Mouse (Mus musculus): ENCODE data around the gene Mtcl1. TPM values are rescaled to one million over a fixed set of nuclear protein-coding genes. Genes with fewer than 3 reads are reported as not detected.

The Mtcl1 gene
- polyA plus RNA-seq, 1 experiment from 2014 or later = 3.5 TPM

- DNase-seq (ENCODE audit: low spot score) = no peak
These were observed 108.8 kb downstream of the Mtcl1 start for GRCm38 (mm10) chr17:66340798-66341197.

GRCm38 (mm10) chr17:66337929-66338328, 111.6 kb downstream of the Mtcl1 start:
- DNase-seq (ENCODE audit: low spot score) (no peak), ATAC-seq (replicated peaks; ENCODE audit: low FRiP score, low read depth) (0 out of 2 replicates have a peak, but pooled peaks have one; percentile 43)
- peak; percentile 10; the same call in 1 of the 2 replicates for TF ChIP-seq CTCF (IDR thresholded peaks at IDR 0.05; ENCODE audit: low read depth)
- Histone ChIP-seq H3K4me2 (ENCODE audit: low read length) (no peak overlapping the region), H3K4me3 (replicated peaks; ENCODE audit: low read depth, low read length) (no peak overlapping the region), H3K27ac (no peak overlapping the region), H3K9me3 (replicated peaks; ENCODE audit: low read length) (no peaks in the 10 kb centered on the region), H3K4me1 (replicated peaks; ENCODE audit: insufficient read depth, low read length) (no peaks in the 10 kb centered on the region), H3K27me3 (ENCODE audit: insufficient read depth, low read length) (no peaks in the 10 kb centered on the region), H3K36me3 (ENCODE audit: insufficient read depth, low read length) (0 out of 2 replicates have a peak, but pooled peaks cover 3% of the 10 kb centered on the region), H3K9ac (ENCODE audit: low read depth, low read length) (no peak overlapping the region)
- 91% methylated on average over 13 of the region's 13 CpGs for WGBS

More at GRCm38 (mm10) chr17:66340798-66341197, 108.8 kb downstream of the Mtcl1 start:
- H3K9ac ChIP-seq (ENCODE audit: low read depth, low read length) = no peak overlapping the region
- H3K36me3 ChIP-seq (ENCODE audit: insufficient read depth, low read length) = peaks cover 13% of the 10 kb centered on the region; the same call in 1 of the 2 replicates
- no peak for ATAC-seq (replicated peaks; ENCODE audit: low FRiP score, low read depth)
- no peak for TF ChIP-seq CTCF (IDR thresholded peaks at IDR 0.05; ENCODE audit: low read depth)
- H3K4me3 ChIP-seq (replicated peaks; ENCODE audit: low read depth, low read length) = no peak overlapping the region
- no peak overlapping the region for H3K4me2 ChIP-seq (ENCODE audit: low read length)
- no peak overlapping the region for H3K27ac ChIP-seq
- no peaks in the 10 kb centered on the region for H3K4me1 ChIP-seq (replicated peaks; ENCODE audit: insufficient read depth, low read length)
- no peaks in the 10 kb centered on the region for H3K27me3 ChIP-seq (ENCODE audit: insufficient read depth, low read length)
- WGBS = 73% methylated on average over 12 of the region's 12 CpGs
- no peaks in the 10 kb centered on the region for H3K9me3 ChIP-seq (replicated peaks; ENCODE audit: low read length)

- H3K4me1 ChIP-seq (replicated peaks; ENCODE audit: insufficient read depth, low read length) = no peaks in the 10 kb centered on the region
- no peak for TF ChIP-seq CTCF (IDR thresholded peaks at IDR 0.05; ENCODE audit: low read depth)
- 90% methylated on average over 10 of the region's 10 CpGs for WGBS
- ATAC-seq (replicated peaks; ENCODE audit: low FRiP score, low read depth) (no peak), DNase-seq (ENCODE audit: low spot score) (no peak)
- no peak overlapping the region for H3K9ac ChIP-seq (ENCODE audit: low read depth, low read length)
- H3K27ac ChIP-seq = no peak overlapping the region
- no peak overlapping the region for H3K4me3 ChIP-seq (replicated peaks; ENCODE audit: low read depth, low read length)
- no peaks in the 10 kb centered on the region for H3K9me3 ChIP-seq (replicated peaks; ENCODE audit: low read length)
- H3K27me3 ChIP-seq (ENCODE audit: insufficient read depth, low read length) = no peaks in the 10 kb centered on the region
- H3K36me3 ChIP-seq (ENCODE audit: insufficient read depth, low read length) = no peaks in the 10 kb centered on the region
- no peak overlapping the region for H3K4me2 ChIP-seq (ENCODE audit: low read length)
These were observed 114.0 kb downstream of the Mtcl1 start for GRCm38 (mm10) chr17:66335568-66335967.

DNA sequence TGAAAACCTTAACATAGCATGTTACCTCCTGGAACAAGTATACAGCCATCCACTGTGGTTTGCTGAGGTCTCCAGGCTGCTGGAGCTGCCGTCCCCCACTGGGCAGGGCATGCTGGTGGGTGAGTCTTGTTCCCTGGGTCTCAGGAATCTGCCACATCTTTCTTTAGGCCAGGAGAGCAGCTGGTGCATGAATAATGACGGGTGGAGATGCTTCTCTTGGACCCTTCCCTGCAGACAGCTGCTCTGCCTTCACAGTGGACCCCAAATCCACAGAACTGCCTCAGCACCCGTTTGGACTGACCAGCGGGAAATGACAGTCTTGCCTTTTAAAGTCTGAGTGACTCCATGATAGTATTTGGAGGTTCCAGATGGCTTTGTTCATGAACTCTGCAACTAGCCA, 114.7 kb downstream of the Mtcl1 start:
- Histone ChIP-seq H3K27me3 (ENCODE audit: insufficient read depth, low read length) (no peaks in the 10 kb centered on the region), H3K9me3 (replicated peaks; ENCODE audit: low read length) (no peaks in the 10 kb centered on the region), H3K4me2 (ENCODE audit: low read length) (no peak overlapping the region), H3K36me3 (ENCODE audit: insufficient read depth, low read length) (no peaks in the 10 kb centered on the region), H3K9ac (ENCODE audit: low read depth, low read length) (no peak overlapping the region), H3K4me1 (replicated peaks; ENCODE audit: insufficient read depth, low read length) (no peaks in the 10 kb centered on the region), H3K27ac (no peak overlapping the region), H3K4me3 (replicated peaks; ENCODE audit: low read depth, low read length) (no peak overlapping the region)
- no peak for TF ChIP-seq CTCF (IDR thresholded peaks at IDR 0.05; ENCODE audit: low read depth)
- DNase-seq (ENCODE audit: low spot score) (no peak), ATAC-seq (replicated peaks; ENCODE audit: low FRiP score, low read depth) (no peak)
- WGBS = 66% methylated on average over 4 of the region's 4 CpGs

- Histone ChIP-seq H3K4me1 (replicated peaks; ENCODE audit: insufficient read depth, low read length) (no peaks in the 10 kb centered on the region), H3K4me2 (ENCODE audit: low read length) (no peak overlapping the region), H3K27ac (no peak overlapping the region), H3K36me3 (ENCODE audit: insufficient read depth, low read length) (no peaks in the 10 kb centered on the region), H3K4me3 (replicated peaks; ENCODE audit: low read depth, low read length) (no peak overlapping the region), H3K9me3 (replicated peaks; ENCODE audit: low read length) (no peaks in the 10 kb centered on the region; the same call in 1 of the 2 replicates), H3K9ac (ENCODE audit: low read depth, low read length) (no peak overlapping the region), H3K27me3 (ENCODE audit: insufficient read depth, low read length) (no peaks in the 10 kb centered on the region)
- 58% methylated on average over 6 of the region's 6 CpGs for WGBS
- ATAC-seq (replicated peaks; ENCODE audit: low FRiP score, low read depth) (no peak), DNase-seq (ENCODE audit: low spot score) (no peak)
- TF ChIP-seq CTCF (IDR thresholded peaks at IDR 0.05; ENCODE audit: low read depth) = no peak
These were observed 118.3 kb downstream of the Mtcl1 start for GRCm38 (mm10) chr17:66331207-66331606.

DNA sequence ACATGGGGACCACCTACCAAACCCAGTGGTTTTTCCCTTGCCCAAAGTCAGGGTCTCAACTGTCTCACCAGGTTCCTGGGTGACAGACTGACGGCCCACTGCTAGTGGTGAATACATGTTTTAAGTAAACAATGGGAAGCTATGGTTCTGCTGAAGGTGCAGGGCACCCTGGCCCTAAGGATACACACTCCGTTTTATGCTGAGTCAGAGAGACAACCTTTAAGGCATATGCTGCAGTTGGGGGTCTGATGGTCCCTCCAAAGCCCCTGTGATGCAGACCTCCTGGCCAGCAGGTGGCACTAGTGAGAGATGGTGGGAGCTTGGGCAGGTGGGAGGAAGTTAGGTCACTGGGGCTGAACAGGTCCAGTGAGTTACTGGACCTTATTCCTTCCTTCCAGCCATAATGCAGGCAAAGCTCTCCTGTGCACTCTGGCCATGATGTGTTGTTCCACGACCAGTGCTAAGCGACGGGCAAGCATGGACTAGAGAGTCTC, 123.0 kb downstream of the Mtcl1 start:
- Histone ChIP-seq H3K9me3 (replicated peaks; ENCODE audit: low read length) (no peaks in the 10 kb centered on the region; the same call in 1 of the 2 replicates), H3K4me2 (ENCODE audit: low read length) (no peak overlapping the region), H3K27me3 (ENCODE audit: insufficient read depth, low read length) (no peaks in the 10 kb centered on the region), H3K36me3 (ENCODE audit: insufficient read depth, low read length) (no peaks in the 10 kb centered on the region), H3K27ac (no peak overlapping the region), H3K4me3 (replicated peaks; ENCODE audit: low read depth, low read length) (no peak overlapping the region), H3K9ac (ENCODE audit: low read depth, low read length) (no peak overlapping the region), H3K4me1 (replicated peaks; ENCODE audit: insufficient read depth, low read length) (no peaks in the 10 kb centered on the region)
- WGBS = 86% methylated on average over 5 of the region's 5 CpGs
- DNase-seq (ENCODE audit: low spot score) (no peak), ATAC-seq (replicated peaks; ENCODE audit: low FRiP score, low read depth) (no peak)
- TF ChIP-seq CTCF (IDR thresholded peaks at IDR 0.05; ENCODE audit: low read depth) = peak; percentile 52

DNA sequence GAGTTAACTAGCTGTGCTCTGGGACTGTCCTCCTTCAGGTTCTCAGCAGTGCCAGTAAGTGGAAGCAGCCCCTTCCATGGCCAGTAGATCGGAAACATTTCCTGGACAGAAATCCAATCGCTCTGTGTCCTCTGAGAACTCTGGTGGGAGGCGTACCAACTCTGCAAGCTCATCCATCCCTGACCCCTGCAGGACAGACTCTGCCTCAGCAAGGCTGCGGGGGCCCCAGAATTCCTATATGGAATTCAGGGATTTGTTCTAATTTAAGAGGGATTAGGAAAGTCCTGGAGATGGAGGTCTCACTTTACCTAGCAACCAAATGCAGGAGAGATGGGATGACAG, 123.4 kb downstream of the Mtcl1 start:
- TF ChIP-seq CTCF (IDR thresholded peaks at IDR 0.05; ENCODE audit: low read depth) = no peak
- Histone ChIP-seq H3K9ac (ENCODE audit: low read depth, low read length) (no peak overlapping the region), H3K27ac (no peak overlapping the region), H3K4me3 (replicated peaks; ENCODE audit: low read depth, low read length) (no peak overlapping the region), H3K36me3 (ENCODE audit: insufficient read depth, low read length) (no peaks in the 10 kb centered on the region), H3K9me3 (replicated peaks; ENCODE audit: low read length) (no peaks in the 10 kb centered on the region; the same call in 1 of the 2 replicates), H3K27me3 (ENCODE audit: insufficient read depth, low read length) (no peaks in the 10 kb centered on the region), H3K4me2 (ENCODE audit: low read length) (no peak overlapping the region), H3K4me1 (replicated peaks; ENCODE audit: insufficient read depth, low read length) (no peaks in the 10 kb centered on the region)
- DNase-seq (ENCODE audit: low spot score) (no peak), ATAC-seq (replicated peaks; ENCODE audit: low FRiP score, low read depth) (no peak)
- WGBS = 62% methylated on average over 4 of the region's 4 CpGs
